Mouse (Mus musculus) gastrocnemius, adult 18-20 months (tissue): ENCODE measurements around the gene Josd2. TPM values are rescaled to one million over a fixed set of nuclear protein-coding genes. Genes with fewer than 3 reads are reported as not detected.
A peak's percentile ranks its signal among the peaks of the same experiment; 100 is the strongest.

Source experiments
- DNase-seq: peaks from one replicate; pipeline ENCODE4 v3.0.0; 2021; ENCODE audit warnings: low spot score
- total RNA-seq, 2 experiments: library from RNA; stranded (reverse); gene quantifications; 2 replicates each; pipeline ENCODE4 v1.2.3; 2021

The Josd2 gene
- total RNA-seq, 2 experiments from 2014 or later, result 49.8 to 49.9 TPM

DNA sequence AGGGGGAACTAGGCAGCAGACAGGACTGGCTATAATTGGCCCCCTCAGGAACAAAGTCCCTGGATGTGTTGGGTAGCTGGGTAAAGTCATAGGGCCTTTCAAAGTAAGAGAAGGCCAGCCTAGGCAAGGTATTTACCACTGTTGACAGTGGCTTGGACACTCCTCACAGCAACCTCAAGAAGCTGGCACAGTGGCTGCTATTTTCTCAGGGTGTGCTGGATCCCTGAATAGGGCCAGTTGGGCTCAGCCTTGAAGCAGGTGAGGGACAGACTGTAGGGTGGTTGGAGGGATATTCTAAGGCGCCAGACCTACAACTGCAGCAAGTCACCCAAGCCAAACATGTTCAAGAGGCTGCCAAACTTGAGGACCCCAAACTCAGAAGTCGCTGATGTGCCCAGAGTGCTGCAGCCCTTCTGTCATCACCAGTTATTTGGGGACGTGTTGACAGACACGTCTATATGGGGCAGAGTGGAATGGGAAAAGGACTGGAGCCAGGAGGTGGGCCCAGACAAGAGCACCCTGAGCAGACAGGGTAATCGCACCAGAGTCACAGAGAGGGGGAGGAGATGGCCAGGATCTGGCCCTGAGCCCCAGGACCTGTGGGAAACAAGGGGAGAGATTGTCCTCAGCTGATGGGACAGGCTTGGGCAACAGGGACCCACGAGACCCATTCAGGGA is 4.2 kb downstream of the Josd2 start:
- peak; percentile 69 for DNase-seq

DNA sequence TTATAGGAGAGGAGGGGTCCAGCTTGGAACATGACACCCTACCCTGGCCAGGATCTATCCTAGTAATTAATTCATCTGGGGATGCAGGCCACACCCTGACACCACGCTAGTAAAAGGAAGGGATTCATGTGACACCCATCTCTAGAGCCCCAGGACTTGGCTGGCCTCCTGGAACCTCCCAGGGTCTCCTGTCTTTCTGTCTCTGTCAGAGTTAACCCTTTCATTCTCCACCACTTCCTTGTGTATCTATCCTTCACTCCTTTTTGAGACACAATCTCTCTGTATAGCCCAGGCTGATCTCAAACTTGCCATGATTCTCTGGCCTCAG is 4.7 kb downstream of the Josd2 start:
- DNase-seq, result no peak

DNA sequence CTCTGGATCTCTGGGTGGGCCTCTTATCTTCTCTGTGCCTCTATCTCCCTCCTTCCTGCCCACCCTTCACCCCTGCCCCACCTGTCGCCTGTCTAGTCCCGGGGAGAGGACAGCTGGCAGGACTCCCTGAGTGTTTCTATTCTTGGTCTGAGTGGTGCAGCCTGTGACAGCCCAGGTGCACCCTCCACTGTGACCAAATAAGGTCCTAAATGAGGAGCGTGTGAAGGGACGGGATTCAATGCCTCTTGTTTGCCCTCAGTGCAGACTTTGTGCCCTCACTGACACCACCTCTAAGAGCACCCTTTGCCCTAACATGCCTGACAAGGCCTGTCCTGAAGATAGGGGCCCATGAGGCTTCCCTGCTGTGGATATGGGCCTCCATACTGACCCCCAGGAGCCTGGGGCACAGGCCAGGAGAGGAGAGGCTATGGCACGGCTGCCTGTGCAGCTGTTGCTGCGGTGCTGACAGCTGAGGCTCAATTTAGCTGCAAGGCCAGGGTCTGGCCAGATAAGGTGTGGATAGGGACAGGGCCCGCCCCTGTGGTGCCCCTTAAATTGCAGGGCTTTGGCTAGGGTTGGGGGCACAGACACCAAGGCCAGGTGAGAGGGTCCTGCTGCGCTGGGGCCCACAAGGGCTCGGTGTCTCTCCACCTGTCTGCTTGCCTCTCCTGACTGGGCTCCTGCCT is 5.3 kb downstream of the Josd2 start:
- DNase-seq, result peak; percentile 89

DNA sequence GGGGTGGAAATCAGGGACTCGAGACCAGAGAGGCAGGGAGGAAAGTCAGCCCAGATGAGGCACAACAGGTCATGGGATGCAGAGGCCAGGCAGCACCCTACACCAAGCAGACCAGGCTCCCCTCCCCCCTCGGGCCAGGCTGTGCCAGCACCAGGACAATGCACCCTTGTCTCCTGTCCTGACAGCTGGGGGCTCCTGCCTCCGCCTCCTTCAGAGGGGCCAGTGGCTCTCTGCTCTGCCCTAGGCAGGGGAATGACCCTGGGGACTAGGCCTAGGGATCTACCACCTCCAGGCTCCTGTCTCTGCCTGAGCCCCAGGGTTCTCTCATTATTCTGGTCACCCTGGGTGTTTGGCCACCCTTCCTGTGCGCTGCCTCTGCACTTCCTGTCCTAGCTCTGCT is 6.6 kb downstream of the Josd2 start:
- DNase-seq, result peak; percentile 62

GRCm38 (mm10) chr7:44475046-44475614 is 7.3 kb downstream of the Josd2 start:
- no peak for DNase-seq

DNA sequence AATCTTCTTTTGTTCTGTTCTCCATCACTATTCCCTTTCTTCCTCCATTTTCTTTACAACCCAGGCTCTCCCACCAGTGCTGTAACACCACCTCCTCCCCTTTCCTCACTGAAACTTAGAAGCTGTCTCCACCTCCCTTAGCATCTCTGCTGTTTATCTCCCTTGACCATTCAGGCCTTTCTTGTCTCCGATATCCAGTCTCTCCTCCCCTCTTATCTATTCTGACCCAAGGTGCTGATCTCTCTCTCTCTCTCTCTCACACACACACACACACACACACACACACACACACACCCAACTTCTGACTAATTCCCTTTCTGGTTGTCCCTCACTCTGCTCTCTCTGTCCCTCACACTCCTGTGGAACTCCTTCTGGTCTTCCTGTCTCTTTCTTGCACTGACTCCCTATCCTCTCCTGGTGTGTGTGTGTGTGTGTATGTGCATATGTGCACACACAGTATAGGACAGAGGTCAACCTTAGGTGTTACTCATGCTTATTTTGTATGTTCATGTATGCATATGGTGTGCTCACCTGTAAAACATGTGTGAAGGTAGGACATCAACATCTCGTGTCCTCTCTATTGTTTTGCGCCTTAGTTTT is 15.2 kb downstream of the Josd2 start:
- no peak for DNase-seq

DNA sequence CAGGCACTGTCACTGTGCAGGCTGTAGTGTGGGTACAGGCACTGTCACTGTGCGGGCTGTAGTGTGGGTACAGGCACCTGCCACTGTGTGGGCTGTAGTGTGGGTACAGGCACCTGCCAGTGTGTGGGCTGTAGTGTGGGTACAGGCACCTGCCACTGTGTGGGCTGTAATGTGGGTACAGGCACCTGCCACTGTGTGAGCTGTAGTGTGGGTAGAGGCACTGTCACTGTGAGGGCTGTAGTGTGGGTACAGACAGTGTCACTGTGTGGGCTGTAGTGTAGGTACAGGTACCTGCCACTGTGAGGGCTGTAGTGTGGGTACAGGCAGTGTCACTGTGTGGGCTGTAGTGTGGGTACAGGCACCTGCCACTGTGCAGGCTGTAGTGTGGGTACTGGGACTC is 16.3 kb downstream of the Josd2 start:
- DNase-seq, result no peak

- peak; percentile 69 for DNase-seq
Observed at GRCm38 (mm10) chr7:44484841-44485571, 17.2 kb downstream of the Josd2 start.

- DNase-seq, result no peak
Observed at GRCm38 (mm10) chr7:44485572-44486195, 17.9 kb downstream of the Josd2 start.

GRCm38 (mm10) chr7:44486927-44487575 is 19.3 kb downstream of the Josd2 start:
- no peak for DNase-seq

DNA sequence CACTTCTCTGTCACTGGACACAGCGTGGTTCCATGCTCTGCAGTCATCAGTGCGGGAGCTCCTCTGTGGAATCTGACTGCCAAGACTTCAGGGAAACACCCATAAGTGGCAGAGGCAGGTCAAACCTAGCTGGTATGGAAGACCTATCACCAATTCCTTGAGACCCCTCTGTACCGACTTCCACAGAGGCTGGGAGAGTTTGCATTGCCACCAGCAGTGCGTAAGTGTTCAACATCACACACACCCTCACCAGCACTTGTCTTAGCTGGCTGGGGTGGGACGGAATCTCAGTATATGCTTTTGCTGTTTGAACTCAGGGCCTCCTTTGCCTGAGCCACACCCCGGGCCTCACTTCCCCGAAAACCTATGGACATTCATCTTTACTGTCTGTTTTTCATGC is 20.2 kb downstream of the Josd2 start:
- no peak for DNase-seq

DNA sequence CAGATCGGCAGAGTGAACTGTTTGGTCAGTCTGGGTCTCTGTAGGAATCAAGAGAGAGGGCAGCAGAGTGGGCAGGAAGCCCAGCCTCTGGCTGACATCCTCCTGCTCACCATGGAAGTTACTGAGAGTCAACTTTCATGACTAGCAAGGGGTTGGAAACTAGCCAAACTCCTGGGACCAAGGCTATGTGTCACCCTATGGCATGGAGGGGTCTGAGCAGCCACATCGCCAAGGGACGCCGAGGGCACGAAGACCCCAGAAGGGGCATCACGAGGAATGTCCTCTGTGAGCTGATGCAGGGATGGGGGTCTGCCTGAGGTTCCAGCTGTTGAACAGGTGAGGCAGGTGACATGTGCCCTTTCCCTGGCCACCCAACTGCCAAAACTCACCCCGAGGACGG is 20.8 kb downstream of the Josd2 start:
- no peak for DNase-seq

DNA sequence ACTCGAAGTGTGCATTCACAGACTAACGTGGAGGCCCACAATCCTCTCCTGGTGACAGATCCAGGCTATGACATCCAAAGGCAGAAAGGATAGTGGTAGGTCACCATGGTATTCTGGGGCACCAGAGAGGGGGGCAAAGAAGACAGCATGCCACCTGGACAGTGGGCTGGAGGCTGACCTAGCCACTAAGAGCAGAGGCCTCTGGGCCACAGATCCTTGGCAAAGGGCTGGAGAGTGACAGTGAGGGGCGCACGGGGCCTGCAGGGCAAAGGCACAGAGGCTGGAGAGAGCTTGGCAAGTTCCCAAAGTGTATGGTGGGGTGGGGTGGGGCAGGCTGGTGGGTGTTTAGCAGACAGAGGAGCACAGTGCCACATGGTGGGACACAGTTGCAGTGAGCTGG is 22.5 kb downstream of the Josd2 start:
- DNase-seq, result no peak

GRCm38 (mm10) chr7:44491391-44491790 is 23.6 kb downstream of the Josd2 start:
- no peak for DNase-seq

- no peak for DNase-seq
Observed at GRCm38 (mm10) chr7:44492166-44492826, 24.5 kb downstream of the Josd2 start.

GRCm38 (mm10) chr7:44494681-44495080 is 26.9 kb downstream of the Josd2 start:
- no peak for DNase-seq

DNA sequence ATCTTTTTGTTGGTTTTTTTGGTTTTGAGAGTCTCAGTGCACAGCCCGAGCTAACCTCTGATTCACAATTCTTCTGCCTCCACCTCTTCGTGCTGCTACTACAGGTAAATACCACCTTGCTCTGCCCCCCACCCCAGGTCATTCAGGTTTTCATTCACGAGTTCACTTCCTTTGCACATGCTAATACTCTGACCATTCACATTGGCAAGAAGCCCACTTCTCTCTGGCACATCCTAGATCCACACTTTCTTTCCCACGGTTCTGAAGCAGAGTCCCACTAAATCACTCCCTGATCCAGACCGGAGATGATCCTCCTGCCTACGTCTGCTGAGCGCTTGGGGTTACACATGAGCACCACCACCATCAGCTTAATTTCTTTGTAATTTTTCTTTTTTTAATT is 27.3 kb downstream of the Josd2 start:
- DNase-seq, result no peak

- DNase-seq, result peak; percentile 94
Observed at GRCm38 (mm10) chr7:44495992-44496770, 28.4 kb downstream of the Josd2 start, which contains the start of the genes Emc10 and Fam71e1. Gene Emc10 (minus strand): TSS chr7:44496529. Gene Fam71e1 (plus strand): TSS chr7:44496581.

DNA sequence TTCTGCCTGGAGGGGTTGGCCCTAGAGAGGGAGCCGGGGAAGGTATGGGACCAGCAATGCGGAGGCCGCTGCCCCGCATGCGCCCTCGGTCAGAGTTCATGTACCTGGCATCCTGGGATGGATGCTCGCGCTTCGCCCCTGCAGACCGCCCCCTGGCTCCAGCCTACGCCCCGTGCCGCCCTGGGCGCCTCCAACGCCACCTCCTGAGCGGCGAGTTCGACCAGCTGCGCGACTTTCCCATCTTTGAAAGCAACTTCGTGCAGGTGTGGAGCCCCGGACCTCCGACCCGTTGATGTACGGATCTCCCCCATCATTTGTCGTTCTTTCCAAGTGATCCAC is 29.0 kb downstream of the Josd2 start:
- DNase-seq, result no peak
